9 mouse cellular contexts compared by ENCODE assay signal in the genomic region with DNA sequence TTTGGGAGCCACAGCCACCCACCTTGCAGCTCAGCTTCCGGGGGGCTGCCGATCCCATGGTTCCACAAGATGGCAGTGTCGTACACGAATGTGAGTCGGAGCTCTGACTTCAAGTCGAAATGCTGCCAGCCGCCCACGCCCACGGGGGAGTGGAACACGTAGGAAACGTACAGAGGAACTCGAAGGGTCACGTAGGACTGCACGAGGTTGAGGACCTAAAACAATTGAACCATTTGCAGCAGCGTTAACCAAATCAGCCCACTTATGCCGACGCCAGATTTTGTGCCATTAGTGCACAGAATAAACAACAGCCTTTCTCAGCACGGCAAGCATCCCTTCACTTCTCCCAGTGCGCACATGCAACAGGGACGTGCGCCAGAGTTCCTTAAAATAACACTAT. TPM values are rescaled to one million over a fixed set of nuclear protein-coding genes. Genes with fewer than 3 reads are reported as not detected.
DNase-seq lines count a peak whose midpoint lies in the region; ATAC-seq and TF ChIP-seq lines count a peak whose summit lies in the region.
"Had no signal": no experiment of that assay in that cellular context is flagged by ENCODE, and none has a peak within 500 bp of the region (broad histone marks: within the 10 kb centered on the region; RNA-seq: fewer than 3 reads in every experiment).

No protein-coding gene starts in this region.

- no peaks in the 10 kb centered on the region for H3K9me3 ChIP-seq in forebrain, embryonic 10.5 days
- no peaks in the 10 kb centered on the region for H3K9me3 ChIP-seq in heart, embryonic 13.5 days
- no peaks in the 10 kb centered on the region for H3K9me3 ChIP-seq in kidney, postnatal 0 days (replicated peaks; ENCODE audit: low read length)
- H3K9me3 ChIP-seq in stomach, postnatal 0 days (ENCODE audit: control insufficient read depth, low read length): no peaks in the 10 kb centered on the region

- H3K4me3 ChIP-seq in forebrain, embryonic 10.5 days: peak overlapping the region; percentile 40
- peak overlapping the region; percentile 47 for H3K4me3 ChIP-seq in heart, embryonic 13.5 days
- H3K4me3 ChIP-seq in kidney, postnatal 0 days (replicated peaks; ENCODE audit: low read depth, low read length): peak overlapping the region; percentile 24; the same call in 1 of the 2 replicates
- peak overlapping the region; percentile 32 for H3K4me3 ChIP-seq in stomach, postnatal 0 days (ENCODE audit: low read depth, low read length)

- DNase-seq in 3T3-L1 (ENCODE audit: low read depth, low spot score) (peak; percentile 20), liver (peak; percentile 67)
- DNase-seq in brain, embryonic 14.5 days (ENCODE audit: low read depth): peak; percentile 92
- DNase-seq in forebrain, embryonic 10.5 days (ENCODE audit: extremely low spot score, low spot score): peak; percentile 61
- DNase-seq in kidney, postnatal 0 days (ENCODE audit: low spot score): peak; percentile 83
- peak; percentile 73 for DNase-seq in neural tube, embryonic 10.5 days (ENCODE audit: extremely low spot score, low spot score)
- DNase-seq in stomach, postnatal 0 days (ENCODE audit: low spot score): peak; percentile 83

- no peaks in the 10 kb centered on the region for H3K4me1 ChIP-seq in forebrain, embryonic 10.5 days
- 0 out of 2 replicates have a peak, but pooled peaks cover 4% of the 10 kb centered on the region for H3K4me1 ChIP-seq in heart, embryonic 13.5 days
- H3K4me1 ChIP-seq in kidney, postnatal 0 days (replicated peaks; ENCODE audit: insufficient read depth, low read length): 0 out of 2 replicates have a peak, but pooled peaks cover 2% of the 10 kb centered on the region
- no peaks in the 10 kb centered on the region for H3K4me1 ChIP-seq in stomach, postnatal 0 days (replicated peaks; ENCODE audit: control insufficient read depth, insufficient read depth)

- TF ChIP-seq EP300 in stomach, postnatal 0 days (optimal IDR thresholded peaks at IDR 0.05): no peak

- H3K36me3 ChIP-seq in forebrain, embryonic 10.5 days (replicated peaks): no peaks in the 10 kb centered on the region
- H3K36me3 ChIP-seq in heart, embryonic 13.5 days: no peaks in the 10 kb centered on the region
- H3K36me3 ChIP-seq in kidney, postnatal 0 days (ENCODE audit: insufficient read depth, low read length): 0 out of 2 replicates have a peak, but pooled peaks cover 3% of the 10 kb centered on the region
- H3K36me3 ChIP-seq in stomach, postnatal 0 days (ENCODE audit: control insufficient read depth, insufficient read depth, low read length): no peaks in the 10 kb centered on the region
- H3K36me3 ChIP-seq: G1E had no signal

- peak; percentile 86 for TF ChIP-seq CTCF in brain, embryonic 14.5 days (IDR thresholded peaks at IDR 0.05; ENCODE audit: borderline replicate concordance, extremely low read depth, insufficient read depth, insufficient read length)
- TF ChIP-seq CTCF in kidney, postnatal 0 days (IDR thresholded peaks at IDR 0.05; ENCODE audit: low read depth): peak; percentile 83
- peak; percentile 89 for TF ChIP-seq CTCF in stomach, postnatal 0 days (IDR thresholded peaks at IDR 0.05; ENCODE audit: low read depth)

- H3K9ac ChIP-seq in heart, embryonic 13.5 days: peak overlapping the region; percentile 72
- H3K9ac ChIP-seq in kidney, postnatal 0 days (ENCODE audit: low read depth, low read length): 0 out of 2 replicates have a peak overlapping the region, but pooled peaks have one; percentile 37
- no peak overlapping the region for H3K9ac ChIP-seq in stomach, postnatal 0 days (ENCODE audit: low read length)

- H3K27ac ChIP-seq in forebrain, embryonic 10.5 days: no peak overlapping the region
- no peak overlapping the region for H3K27ac ChIP-seq in heart, embryonic 13.5 days (replicated peaks)
- H3K27ac ChIP-seq in kidney, postnatal 0 days: no peak overlapping the region
- no peak overlapping the region for H3K27ac ChIP-seq in stomach, postnatal 0 days (replicated peaks)

- no peak for ATAC-seq in heart, embryonic 13.5 days (ENCODE audit: extremely low read depth, insufficient number of reproducible peaks, low FRiP score, low TSS enrichment)
- peak; percentile 49 for ATAC-seq in kidney, postnatal 0 days (replicated peaks; ENCODE audit: low FRiP score, low read depth)
- ATAC-seq in stomach, postnatal 0 days (ENCODE audit: low FRiP score, low TSS enrichment): 0 out of 2 replicates have a peak, but pooled peaks have one; percentile 42

- 0 out of 2 replicates have a peak, but pooled peaks cover 4% of the 10 kb centered on the region for H3K27me3 ChIP-seq in forebrain, embryonic 10.5 days (ENCODE audit: poor library complexity, severe bottlenecking)
- H3K27me3 ChIP-seq in heart, embryonic 13.5 days (replicated peaks): no peaks in the 10 kb centered on the region
- H3K27me3 ChIP-seq in kidney, postnatal 0 days (ENCODE audit: insufficient read depth, low read length): no peaks in the 10 kb centered on the region
- no peaks in the 10 kb centered on the region for H3K27me3 ChIP-seq in stomach, postnatal 0 days (ENCODE audit: control insufficient read depth, insufficient read depth, low read length)

- 40% methylated on average over 21 of the region's 21 CpGs for WGBS in forebrain, embryonic 10.5 days
- 5% methylated on average over 21 of the region's 21 CpGs for WGBS in heart, embryonic 13.5 days
- 14% methylated on average over 21 of the region's 21 CpGs for WGBS in kidney, postnatal 0 days
- 5% methylated on average over 21 of the region's 21 CpGs for WGBS in stomach, postnatal 0 days

- H3K4me2 ChIP-seq in heart, embryonic 13.5 days: peak overlapping the region; percentile 75
- H3K4me2 ChIP-seq in kidney, postnatal 0 days (ENCODE audit: low read length): peak overlapping the region; percentile 64
- H3K4me2 ChIP-seq in stomach, postnatal 0 days (replicated peaks; ENCODE audit: low read depth): peak overlapping the region; percentile 54

- no peak for TF ChIP-seq POLR2A in brain, embryonic 14.5 days (IDR thresholded peaks at IDR 0.05; ENCODE audit: borderline replicate concordance, extremely low read depth, insufficient read depth, insufficient read length, poor library complexity, severe bottlenecking)

RNA-seq across cellular contexts. Expression of gene Stoml3, which starts 37.3 kb away (rescaled TPM):
- polyA plus RNA-seq in brain, embryonic 14.5 days (2012; rRNA removed): not detected in 2 replicates
- polyA plus RNA-seq in forebrain, embryonic 10.5 days (2016; fragmentation: Nextera tagmentation; extraction: Ambion mirVana): not detected in 2 replicates
- polyA plus RNA-seq in heart, embryonic 13.5 days (2015; fragmentation: Nextera tagmentation; extraction: Ambion mirVana): not detected in 2 replicates
- polyA plus RNA-seq in kidney, postnatal 0 days (2015; fragmentation: Nextera tagmentation; extraction: Ambion mirVana): 0.10 TPM in 1 of 2 replicates, not detected in the other
- polyA plus RNA-seq in stomach, postnatal 0 days (2015; fragmentation: Nextera tagmentation; extraction: Ambion mirVana): 0.05 TPM in 1 of 2 replicates, not detected in the other
- polyA plus RNA-seq: G1E had no signal

Comparison
In these comparisons a context has a peak if more than half of its experiments do, and no peak if none do; other contexts are left out.
1. DNase-seq: peak in every context shown above with its lines; median percentile 92 in brain, embryonic 14.5 days; 83 in kidney, postnatal 0 days; 83 in stomach, postnatal 0 days; 73 in neural tube, embryonic 10.5 days; 67 in liver; 61 in forebrain, embryonic 10.5 days; 20 in 3T3-L1.